Comparison of ENCODE assay signal across 13 mouse cellular contexts in the genomic region with DNA sequence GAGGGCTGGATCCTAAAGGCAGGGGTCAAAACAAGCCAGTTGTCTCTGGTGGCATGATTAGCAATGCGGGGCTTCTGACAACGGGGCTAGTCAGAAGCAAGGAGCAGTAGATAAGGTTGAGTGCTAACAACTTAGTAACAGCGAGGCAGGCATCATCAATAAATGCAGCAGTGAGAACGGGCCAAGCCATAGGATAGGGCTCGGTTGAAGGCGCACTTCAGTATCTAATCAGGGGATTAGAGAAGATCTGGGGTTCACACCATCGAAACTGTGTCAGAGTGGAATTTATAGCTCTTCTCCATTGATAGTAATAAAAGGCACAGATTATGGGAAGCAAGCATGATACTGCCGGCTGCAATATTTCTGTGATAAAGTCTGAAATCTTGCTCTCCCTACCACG.
"Had no signal": no experiment of that assay in that cellular context is flagged by ENCODE, and none has a peak within 500 bp of the region (broad histone marks: within the 10 kb centered on the region; RNA-seq: fewer than 3 reads in every experiment).

No protein-coding gene starts in this region.

- H3K4me3 ChIP-seq: limb, embryonic 13.5 days; midbrain, embryonic 10.5 days; myocyte; neural tube, embryonic 15.5 days had no signal

- H3K36me3 ChIP-seq: limb, embryonic 13.5 days; midbrain, embryonic 10.5 days; neural tube, embryonic 15.5 days had no signal

- H3K27ac ChIP-seq: limb, embryonic 13.5 days; liver, embryonic 14.5 days; midbrain, embryonic 10.5 days; neural tube, embryonic 15.5 days; stomach, postnatal 0 days had no signal

- ATAC-seq: lung, postnatal 0 days had no signal

- DNase-seq: kidney, postnatal 14 days; left cerebral cortex, postnatal 4 days; lung, adult 18-20 months; lung, postnatal 4 days; midbrain, embryonic 14.5 days; thymus, postnatal 4 days had no signal

- H3K9ac ChIP-seq: limb, embryonic 13.5 days; liver, embryonic 14.5 days; neural tube, embryonic 15.5 days had no signal

- H3K9me3 ChIP-seq: limb, embryonic 13.5 days; midbrain, embryonic 10.5 days; neural tube, embryonic 15.5 days had no signal

- H3K27me3 ChIP-seq: neural tube, embryonic 15.5 days had no signal

- H3K4me2 ChIP-seq: limb, embryonic 13.5 days; neural tube, embryonic 15.5 days had no signal

- H3K4me1 ChIP-seq: midbrain, embryonic 10.5 days; neural tube, embryonic 15.5 days had no signal
